Mouse (Mus musculus) hindbrain, embryonic 12.5 days (tissue): ENCODE measurements around the gene Mcu. TPM values are rescaled to one million over a fixed set of nuclear protein-coding genes. Genes with fewer than 3 reads are reported as not detected.

Experiments
- ATAC-seq: fragments of 200-750 bp; cut with Nextera tagmentation; 2 replicates; pipeline ENCODE4 v1.8.0; 2017; ENCODE audit warnings: moderate TSS enrichment; ENCODE audit not compliant: low FRiP score
- H3K27ac ChIP-seq: fragments of 300-500 bp; sonication (generic); 2 replicates; pipeline ENCODE4 v1.5.1; 2016; ENCODE audit warnings: mild to moderate bottlenecking
- H3K27me3 ChIP-seq: fragments of 300-500 bp; sonication (generic); 2 replicates; pipeline ENCODE4 v1.6.1; 2016; ENCODE audit warnings: mild to moderate bottlenecking
- H3K36me3 ChIP-seq: fragments of 300-500 bp; sonication (generic); 2 replicates; pipeline ENCODE4 v1.6.1; 2016; ENCODE audit warnings: mild to moderate bottlenecking
- H3K4me1 ChIP-seq: fragments of 300-500 bp; sonication (generic); 2 replicates; pipeline ENCODE4 v1.6.1; 2016
- H3K4me2 ChIP-seq: fragments of 300-500 bp; sonication (generic); replicated peaks from 2 replicates; pipeline ENCODE4 v1.6.1; 2016; ENCODE audit warnings: mild to moderate bottlenecking
- H3K4me3 ChIP-seq: fragments of 300-500 bp; sonication (generic); 2 replicates; pipeline ENCODE4 v1.5.1; 2016; ENCODE audit warnings: mild to moderate bottlenecking
- H3K9ac ChIP-seq: fragments of 300-500 bp; sonication (generic); 2 replicates; pipeline ENCODE4 v1.6.1; 2016; ENCODE audit warnings: mild to moderate bottlenecking, moderate library complexity
- H3K9me3 ChIP-seq: fragments of 300-500 bp; sonication (generic); replicated peaks from 2 replicates; pipeline ENCODE4 v1.6.1; 2016; ENCODE audit warnings: mild to moderate bottlenecking
- WGBS: fragments of 180-500 bp; shearing (Covaris S2); methylation state at CpG from one replicate; pipeline ENCODE4 v1.1.7; 2016; 5-methylcytosine and 5-hydroxymethylcytosine counted together
- polyA plus RNA-seq: library from polyadenylated mRNA; unstranded; fragments of >200 nt; fragmentation: Nextera tagmentation; extraction: Ambion mirVana; gene quantifications from 2 replicates; pipeline ENCODE4 v1.2.1, GENCODE M21; 2016

Gene Mcu
- polyA plus RNA-seq: 23.2 and 29.2 TPM in 2 replicates

GRCm38 (mm10) chr10:59616522-59616921 lies at the start of gene Mcu:
Gene Mcu (minus strand): TSS chr10:59616692.
- H3K4me2 ChIP-seq: peak within 1 kb of the TSS; percentile 67
- peaks cover 10% of the 10 kb centered on the region for H3K4me1 ChIP-seq
- H3K27ac ChIP-seq: peak within 1 kb of the TSS; percentile 86
- peak within 1 kb of the TSS; percentile 81 for H3K4me3 ChIP-seq
- no peaks in the 10 kb centered on the region; the same call in 1 of the 2 replicates for H3K27me3 ChIP-seq
- no peaks in the 10 kb centered on the region for H3K9me3 ChIP-seq
- WGBS: 1% methylated on average over 34 of the region's 36 CpGs
- H3K36me3 ChIP-seq: no peaks in the 10 kb centered on the region
- H3K9ac ChIP-seq: peak within 1 kb of the TSS; percentile 82
- peak; percentile 100 for ATAC-seq

GRCm38 (mm10) chr10:59665503-59666291 lies 49.2 kb upstream of the Mcu start:
- ATAC-seq: no peak
- H3K4me1 ChIP-seq: peaks cover 2% of the 10 kb centered on the region; the same call in 1 of the 2 replicates
- no peak overlapping the region for H3K9ac ChIP-seq
- H3K4me3 ChIP-seq: no peak overlapping the region
- H3K9me3 ChIP-seq: no peaks in the 10 kb centered on the region; the same call in 1 of the 2 replicates
- WGBS: 79% methylated on average over 13 of the region's 13 CpGs
- H3K27me3 ChIP-seq: no peaks in the 10 kb centered on the region
- H3K36me3 ChIP-seq: no peaks in the 10 kb centered on the region
- no peak overlapping the region for H3K4me2 ChIP-seq
- H3K27ac ChIP-seq: no peak overlapping the region

- H3K9ac ChIP-seq: no peak overlapping the region
- peaks cover 4% of the 10 kb centered on the region for H3K9me3 ChIP-seq
- H3K4me1 ChIP-seq: peaks cover 2% of the 10 kb centered on the region; the same call in 1 of the 2 replicates
- no peak overlapping the region for H3K4me3 ChIP-seq
- no peak overlapping the region for H3K4me2 ChIP-seq
- H3K27me3 ChIP-seq: no peaks in the 10 kb centered on the region
- H3K36me3 ChIP-seq: no peaks in the 10 kb centered on the region
- no peak overlapping the region for H3K27ac ChIP-seq
- WGBS: 85% methylated on average over 2 of the region's 2 CpGs
- no peak for ATAC-seq
Observed at GRCm38 (mm10) chr10:59664765-59665164, 48.3 kb upstream of the Mcu start.

- Histone ChIP-seq H3K4me2 (no peak overlapping the region), H3K36me3 (no peaks in the 10 kb centered on the region), H3K9me3 (peaks cover 4% of the 10 kb centered on the region), H3K4me3 (no peak overlapping the region), H3K27ac (no peak overlapping the region), H3K9ac (no peak overlapping the region), H3K27me3 (no peaks in the 10 kb centered on the region), H3K4me1 (no peaks in the 10 kb centered on the region)
- 86% methylated on average over 13 of the region's 13 CpGs for WGBS
- no peak for ATAC-seq
Observed at GRCm38 (mm10) chr10:59656799-59657198, 40.3 kb upstream of the Mcu start.

- 89% methylated on average over 5 of the region's 5 CpGs for WGBS
- H3K4me2 ChIP-seq: no peak overlapping the region
- H3K9ac ChIP-seq: no peak overlapping the region
- H3K9me3 ChIP-seq: no peaks in the 10 kb centered on the region; the same call in 1 of the 2 replicates
- ATAC-seq: no peak
- no peaks in the 10 kb centered on the region for H3K36me3 ChIP-seq
- H3K27me3 ChIP-seq: no peaks in the 10 kb centered on the region
- no peaks in the 10 kb centered on the region for H3K4me1 ChIP-seq
- no peak overlapping the region for H3K27ac ChIP-seq
- no peak overlapping the region for H3K4me3 ChIP-seq
Observed at GRCm38 (mm10) chr10:59646821-59647378, 30.4 kb upstream of the Mcu start.

- ATAC-seq: no peak
- WGBS: 82% methylated on average over 4 of the region's 4 CpGs
- no peaks in the 10 kb centered on the region; the same call in 1 of the 2 replicates for H3K9me3 ChIP-seq
Observed at GRCm38 (mm10) chr10:59645153-59645552, 28.7 kb upstream of the Mcu start.

GRCm38 (mm10) chr10:59644710-59645109 lies 28.2 kb upstream of the Mcu start:
- no peaks in the 10 kb centered on the region for H3K27me3 ChIP-seq
- no peak for ATAC-seq
- H3K4me1 ChIP-seq: no peaks in the 10 kb centered on the region

More at GRCm38 (mm10) chr10:59645153-59645552, 28.7 kb upstream of the Mcu start:
- Histone ChIP-seq H3K36me3 (no peaks in the 10 kb centered on the region), H3K4me3 (no peak overlapping the region), H3K9ac (no peak overlapping the region), H3K27me3 (no peaks in the 10 kb centered on the region), H3K4me2 (no peak overlapping the region), H3K27ac (no peak overlapping the region), H3K4me1 (no peaks in the 10 kb centered on the region)

GRCm38 (mm10) chr10:59643645-59644044 lies 27.2 kb upstream of the Mcu start:
- H3K4me3 ChIP-seq: no peak overlapping the region
- no peaks in the 10 kb centered on the region for H3K27me3 ChIP-seq
- H3K4me2 ChIP-seq: no peak overlapping the region
- no peaks in the 10 kb centered on the region for H3K36me3 ChIP-seq
- ATAC-seq: no peak
- no peaks in the 10 kb centered on the region; the same call in 1 of the 2 replicates for H3K9me3 ChIP-seq
- WGBS: 80% methylated on average over 9 of the region's 9 CpGs
- H3K27ac ChIP-seq: no peak overlapping the region
- no peak overlapping the region for H3K9ac ChIP-seq
- no peaks in the 10 kb centered on the region for H3K4me1 ChIP-seq

More at GRCm38 (mm10) chr10:59644710-59645109, 28.2 kb upstream of the Mcu start:
- no peaks in the 10 kb centered on the region for H3K36me3 ChIP-seq
- no peak overlapping the region for H3K4me3 ChIP-seq
- H3K27ac ChIP-seq: no peak overlapping the region
- WGBS: 85% methylated on average over 2 of the region's 2 CpGs
- H3K4me2 ChIP-seq: no peak overlapping the region
- H3K9me3 ChIP-seq: no peaks in the 10 kb centered on the region; the same call in 1 of the 2 replicates
- H3K9ac ChIP-seq: no peak overlapping the region

- H3K27ac ChIP-seq: no peak overlapping the region
- ATAC-seq: no peak
- H3K4me1 ChIP-seq: no peaks in the 10 kb centered on the region
- no peak overlapping the region for H3K4me3 ChIP-seq
- H3K27me3 ChIP-seq: no peaks in the 10 kb centered on the region
- 81% methylated on average over 8 of the region's 8 CpGs for WGBS
- H3K4me2 ChIP-seq: no peak overlapping the region
- H3K36me3 ChIP-seq: no peaks in the 10 kb centered on the region
- H3K9ac ChIP-seq: no peak overlapping the region
- no peaks in the 10 kb centered on the region; the same call in 1 of the 2 replicates for H3K9me3 ChIP-seq
Observed at GRCm38 (mm10) chr10:59642659-59643377, 26.3 kb upstream of the Mcu start.

GRCm38 (mm10) chr10:59638576-59638975 lies 22.1 kb upstream of the Mcu start:
- H3K27ac ChIP-seq: no peak overlapping the region
- no peaks in the 10 kb centered on the region for H3K9me3 ChIP-seq
- no peak overlapping the region for H3K9ac ChIP-seq
- no peaks in the 10 kb centered on the region for H3K27me3 ChIP-seq
- H3K4me2 ChIP-seq: no peak overlapping the region
- WGBS: 88% methylated on average over 6 of the region's 6 CpGs
- no peak overlapping the region for H3K4me3 ChIP-seq
- H3K36me3 ChIP-seq: no peaks in the 10 kb centered on the region
- no peak for ATAC-seq
- no peaks in the 10 kb centered on the region for H3K4me1 ChIP-seq

- Histone ChIP-seq H3K4me1 (no peaks in the 10 kb centered on the region), H3K9ac (no peak overlapping the region), H3K36me3 (no peaks in the 10 kb centered on the region), H3K9me3 (no peaks in the 10 kb centered on the region), H3K4me2 (no peak overlapping the region), H3K4me3 (no peak overlapping the region), H3K27me3 (no peaks in the 10 kb centered on the region), H3K27ac (no peak overlapping the region)
- 83% methylated on average over 7 of the region's 7 CpGs for WGBS
- ATAC-seq: no peak
Observed at GRCm38 (mm10) chr10:59637596-59638124, 21.2 kb upstream of the Mcu start.
